In the genomic region with DNA sequence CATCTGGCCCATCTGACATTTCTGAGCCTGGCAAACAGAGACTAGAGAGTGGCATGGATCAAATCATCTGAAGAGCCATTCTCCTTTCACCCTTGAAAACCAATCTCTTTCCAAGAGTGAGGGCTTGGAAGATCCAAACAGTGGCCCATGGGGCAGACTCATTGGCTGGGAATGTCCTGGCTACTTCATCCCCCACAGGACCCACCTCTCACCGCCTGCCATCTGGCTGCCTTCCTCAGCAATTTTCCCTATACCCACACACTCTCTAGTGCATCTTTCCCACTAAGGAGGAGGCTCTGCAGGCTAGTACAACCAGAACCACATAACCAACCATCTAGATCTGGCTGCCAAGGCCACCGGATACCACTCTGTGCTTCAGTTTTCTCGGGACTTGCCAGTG, we compare ENCODE assay signal across 36 mouse cellular contexts. TPM values are rescaled to one million over a fixed set of nuclear protein-coding genes. Genes with fewer than 3 reads are reported as not detected.
"Had no signal": no experiment of that assay in that cellular context is flagged by ENCODE, and none has a peak within 500 bp of the region (broad histone marks: within the 10 kb centered on the region; RNA-seq: fewer than 3 reads in every experiment).

No protein-coding gene starts in this region.

- H3K9me3 ChIP-seq: heart, embryonic 12.5 days; heart, embryonic 13.5 days; heart, embryonic 15.5 days; hindbrain, embryonic 10.5 days; hindbrain, embryonic 12.5 days; hindbrain, embryonic 13.5 days; hindbrain, embryonic 15.5 days; intestine, embryonic 15.5 days; kidney, embryonic 15.5 days had no signal

- H3K4me3 ChIP-seq: heart, embryonic 12.5 days; heart, embryonic 13.5 days; heart, embryonic 15.5 days; hindbrain, embryonic 10.5 days; hindbrain, embryonic 12.5 days; hindbrain, embryonic 13.5 days; hindbrain, embryonic 15.5 days; intestine, embryonic 15.5 days; kidney, embryonic 15.5 days; layer of hippocampus, adult 2 months; left cerebral cortex, adult 2 months had no signal

- ATAC-seq: hindbrain, embryonic 16.5 days; hindbrain, postnatal 0 days; inflammation-experienced regulatory T-cells, adult 6 months; intestine, embryonic 15.5 days; intestine, embryonic 16.5 days had no signal

- H3K27ac ChIP-seq: heart, embryonic 13.5 days; heart, embryonic 15.5 days; hindbrain, embryonic 10.5 days; hindbrain, embryonic 12.5 days; hindbrain, embryonic 13.5 days; hindbrain, embryonic 14.5 days; hindbrain, embryonic 15.5 days; hindbrain, postnatal 0 days; intestine, embryonic 15.5 days; kidney, embryonic 15.5 days; kidney, postnatal 0 days; layer of hippocampus, adult 2 months; left cerebral cortex, adult 2 months had no signal

- H3K9ac ChIP-seq: heart, embryonic 12.5 days; heart, embryonic 13.5 days; heart, embryonic 15.5 days; hindbrain, embryonic 12.5 days; hindbrain, embryonic 13.5 days; hindbrain, embryonic 14.5 days; hindbrain, embryonic 15.5 days; intestine, embryonic 15.5 days; kidney, embryonic 15.5 days had no signal

- H3K4me1 ChIP-seq: heart, embryonic 12.5 days; heart, embryonic 13.5 days; heart, embryonic 15.5 days; hindbrain, embryonic 13.5 days; hindbrain, embryonic 15.5 days; intestine, embryonic 15.5 days; kidney, embryonic 15.5 days had no signal

- H3K36me3 ChIP-seq: heart, embryonic 12.5 days; heart, embryonic 13.5 days; heart, embryonic 15.5 days; hindbrain, embryonic 10.5 days; hindbrain, embryonic 12.5 days; hindbrain, embryonic 13.5 days; hindbrain, embryonic 15.5 days; intestine, embryonic 15.5 days; kidney, embryonic 15.5 days had no signal

- DNase-seq: heart, postnatal 10 days; heart, postnatal 14 days; heart, postnatal 36 days; heart, postnatal 4 days; kidney, adult 11 months; kidney, adult 18-20 months; kidney, adult 2 months; kidney, adult 8-10 months; kidney, adult 9 months; kidney, postnatal 10 days; kidney, postnatal 14 days; kidney, postnatal 25 days; kidney, postnatal 36 days; kidney, postnatal 4 days; layer of hippocampus, adult 9-11 months; layer of hippocampus, postnatal 36 days had no signal

- H3K27me3 ChIP-seq: heart, embryonic 12.5 days; heart, embryonic 13.5 days; heart, embryonic 15.5 days; hindbrain, embryonic 12.5 days; hindbrain, embryonic 13.5 days; hindbrain, embryonic 15.5 days; intestine, embryonic 15.5 days; kidney, embryonic 15.5 days had no signal

- H3K4me2 ChIP-seq: heart, embryonic 12.5 days; heart, embryonic 13.5 days; heart, embryonic 15.5 days; hindbrain, embryonic 12.5 days; hindbrain, embryonic 13.5 days; hindbrain, embryonic 14.5 days; hindbrain, embryonic 15.5 days; intestine, embryonic 15.5 days; kidney, embryonic 15.5 days had no signal

RNA-seq across cellular contexts. Expression of a gene that starts 17.6 kb away (rescaled TPM):
- polyA plus RNA-seq: heart, embryonic 12.5 days; heart, embryonic 13.5 days; hindbrain, embryonic 10.5 days; hindbrain, embryonic 11.5 days; hindbrain, embryonic 12.5 days; hindbrain, embryonic 13.5 days; hindbrain, embryonic 14.5 days; hindbrain, embryonic 15.5 days; hindbrain, embryonic 16.5 days; hindbrain, postnatal 0 days; kidney, adult 2 months; kidney, embryonic 14.5 days; kidney, embryonic 15.5 days; kidney, embryonic 16.5 days had no signal
